Mouse (Mus musculus): Measurements from ENCODE around the gene Micu1.

GRCm38 (mm10) chr10:59887432-59887831 lies 185.2 kb downstream of the Micu1 start:
- TF ChIP-seq POLR2A (IDR thresholded peaks at IDR 0.05; ENCODE audit: borderline replicate concordance, extremely low read depth, low read depth, low read length): no peak
- no peak for TF ChIP-seq CTCF (IDR thresholded peaks at IDR 0.05; ENCODE audit: insufficient read depth, low read length)
